Mouse (Mus musculus) midbrain, embryonic 12.5 days (tissue): Measurements from ENCODE around the gene Olfr98. TPM values are rescaled to one million over a fixed set of nuclear protein-coding genes. Genes with fewer than 3 reads are reported as not detected.
A peak's percentile ranks its signal among the peaks of the same experiment; 100 is the strongest.

Experiments used
- ATAC-seq: fragments of 200-750 bp; cut with Nextera tagmentation; 2 replicates; pipeline ENCODE4 v1.8.0; 2017; ENCODE audit warnings: low read depth, moderate TSS enrichment, moderate library complexity; ENCODE audit not compliant: low FRiP score
- H3K27ac ChIP-seq: fragments of 300-500 bp; sonication (generic); replicated peaks from 2 replicates; pipeline ENCODE4 v1.5.1; 2016; ENCODE audit warnings: mild to moderate bottlenecking
- H3K27me3 ChIP-seq: fragments of 300-500 bp; sonication (generic); 2 replicates; pipeline ENCODE4 v1.6.1; 2016; ENCODE audit warnings: mild to moderate bottlenecking
- H3K36me3 ChIP-seq: fragments of 300-500 bp; sonication (generic); 2 replicates; pipeline ENCODE4 v1.6.1; 2016
- H3K4me1 ChIP-seq: fragments of 300-500 bp; sonication (generic); 2 replicates; pipeline ENCODE4 v1.6.1; 2016
- H3K4me2 ChIP-seq: fragments of 300-500 bp; sonication (generic); replicated peaks from 2 replicates; pipeline ENCODE4 v1.6.1; 2016; ENCODE audit warnings: mild to moderate bottlenecking, moderate library complexity
- H3K4me3 ChIP-seq: fragments of 300-500 bp; sonication (generic); 2 replicates; pipeline ENCODE4 v1.5.1; 2016; ENCODE audit warnings: mild to moderate bottlenecking
- H3K9ac ChIP-seq: fragments of 300-500 bp; sonication (generic); replicated peaks from 2 replicates; pipeline ENCODE4 v1.6.1; 2016; ENCODE audit warnings: mild to moderate bottlenecking, moderate library complexity
- H3K9me3 ChIP-seq: fragments of 300-500 bp; sonication (generic); 2 replicates; pipeline ENCODE4 v1.6.1; 2016; ENCODE audit warnings: mild to moderate bottlenecking
- WGBS: fragments of 180-500 bp; shearing (Covaris S2); methylation state at CpG from one replicate; pipeline ENCODE4 v1.1.7; 2016; 5-methylcytosine and 5-hydroxymethylcytosine counted together
- polyA plus RNA-seq: library from polyadenylated mRNA; unstranded; fragments of >200 nt; fragmentation: Nextera tagmentation; extraction: Ambion mirVana; gene quantifications from 2 replicates; pipeline ENCODE4 v1.2.1, GENCODE M21; 2016

Olfr98 gene
- not detected in 2 replicates for polyA plus RNA-seq

DNA sequence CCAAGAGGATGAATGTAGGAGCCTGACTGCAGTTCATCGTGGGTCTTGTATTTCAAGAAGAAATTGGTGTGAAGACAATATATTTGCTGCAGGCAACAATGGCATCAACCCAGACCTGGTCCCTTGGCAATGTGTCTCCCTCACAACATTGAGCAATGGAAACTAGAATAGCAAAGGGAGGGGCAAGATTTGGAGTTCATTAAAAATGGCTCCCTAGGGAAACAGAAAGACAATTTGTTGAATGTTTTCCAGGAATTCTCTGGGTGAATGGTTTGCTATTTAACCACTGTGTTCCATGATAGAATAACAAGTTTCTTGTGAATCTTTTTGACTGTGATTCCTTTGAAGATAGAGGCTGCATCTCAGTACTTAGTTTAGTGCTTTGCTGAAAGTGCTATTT, at the start of gene Olfr98:
Gene Olfr98 (minus strand): TSS at position 124 of the 400 bp plus-strand sequence.
- Histone ChIP-seq H3K4me1 (no peaks in the 10 kb centered on the region), H3K9me3 (no peaks in the 10 kb centered on the region), H3K27ac (no peak within 1 kb of the TSS), H3K27me3 (no peaks in the 10 kb centered on the region), H3K4me2 (no peak within 1 kb of the TSS), H3K9ac (no peak within 1 kb of the TSS), H3K4me3 (no peak within 1 kb of the TSS), H3K36me3 (no peaks in the 10 kb centered on the region)
- 80% methylated on average over 1 of the region's 1 CpGs for WGBS
- no peak for ATAC-seq

DNA sequence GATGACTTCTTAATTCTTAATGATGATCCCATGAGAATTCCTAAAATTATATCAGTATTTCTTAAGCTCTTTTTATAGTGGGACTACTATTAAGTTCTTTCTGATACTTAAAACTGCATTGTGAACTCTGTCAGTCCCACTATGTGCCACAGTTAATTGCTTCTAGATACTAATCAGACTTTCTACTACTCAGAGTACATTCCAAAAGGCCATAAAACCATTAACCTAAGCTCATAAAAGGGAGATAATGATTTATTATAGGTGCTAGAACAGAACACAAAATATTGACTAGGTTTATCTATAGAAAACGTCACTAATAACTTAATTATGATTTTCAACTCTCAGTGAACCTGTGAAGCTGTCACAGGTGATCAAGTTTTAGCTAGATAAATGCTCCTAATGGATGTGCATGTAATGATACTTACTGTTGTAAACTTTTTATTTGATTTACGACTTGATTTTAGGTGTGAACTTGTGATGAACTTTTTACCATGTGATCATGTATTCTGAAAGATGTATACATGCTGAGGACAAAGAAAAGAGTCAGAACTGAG, 46.7 kb upstream of the Olfr98 start:
- 61% methylated on average over 2 of the region's 2 CpGs for WGBS
- Histone ChIP-seq H3K27me3 (no peaks in the 10 kb centered on the region), H3K4me1 (no peaks in the 10 kb centered on the region), H3K9me3 (no peaks in the 10 kb centered on the region), H3K27ac (no peak overlapping the region), H3K36me3 (no peaks in the 10 kb centered on the region), H3K4me3 (no peak overlapping the region), H3K9ac (no peak overlapping the region), H3K4me2 (no peak overlapping the region)
- ATAC-seq = no peak

DNA sequence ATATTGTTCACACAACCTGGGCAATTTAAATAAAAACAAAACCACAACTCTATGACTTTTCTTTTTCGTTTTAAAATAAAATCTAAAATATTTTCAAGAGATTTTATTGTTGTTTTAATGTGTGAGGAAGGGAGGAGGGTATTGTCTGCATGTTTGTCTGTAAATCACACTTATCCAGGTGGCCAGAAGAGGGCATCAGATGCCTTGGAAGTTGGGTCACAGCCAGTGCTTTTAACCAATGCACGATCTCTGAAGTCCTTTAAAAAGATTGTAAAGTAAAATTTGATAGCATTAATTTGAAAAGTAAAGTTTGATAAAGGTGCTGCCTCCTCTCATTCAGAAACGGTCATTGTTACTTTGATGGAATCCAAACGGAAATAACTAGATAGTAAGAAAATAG, 44.9 kb upstream of the Olfr98 start:
- Histone ChIP-seq H3K4me1 (no peaks in the 10 kb centered on the region), H3K9ac (no peak overlapping the region), H3K4me3 (no peak overlapping the region), H3K27ac (no peak overlapping the region), H3K36me3 (no peaks in the 10 kb centered on the region), H3K27me3 (no peaks in the 10 kb centered on the region), H3K4me2 (no peak overlapping the region), H3K9me3 (no peaks in the 10 kb centered on the region)
- ATAC-seq = no peak
- 41% methylated on average over 4 of the region's 4 CpGs for WGBS

DNA sequence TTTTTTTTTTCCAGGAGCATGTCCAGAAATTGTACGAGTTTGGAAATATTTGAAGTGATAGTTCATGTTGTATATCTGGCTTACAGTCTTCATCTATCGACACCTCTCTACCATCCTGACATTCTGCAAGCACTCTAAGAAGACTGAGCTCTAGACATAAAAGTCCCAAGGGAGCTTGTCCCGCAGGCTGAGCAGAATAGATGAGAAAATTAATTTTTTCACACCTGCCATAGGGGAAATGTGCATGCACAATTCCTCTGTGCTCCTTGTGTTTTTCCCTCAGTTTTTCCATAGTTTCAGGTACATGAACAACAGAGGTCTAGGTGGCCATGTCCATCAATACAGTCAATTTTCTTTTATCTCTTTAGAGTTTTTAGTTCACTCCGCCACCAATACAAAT, 40.7 kb upstream of the Olfr98 start, which contains the start of gene Olfr101:
Gene Olfr101 (minus strand): TSS at position 101 of the 400 bp plus-strand sequence.
- Histone ChIP-seq H3K27ac (no peak within 1 kb of the TSS), H3K9me3 (no peaks in the 10 kb centered on the region), H3K4me2 (no peak within 1 kb of the TSS), H3K4me1 (no peaks in the 10 kb centered on the region), H3K36me3 (no peaks in the 10 kb centered on the region), H3K4me3 (no peak within 1 kb of the TSS), H3K9ac (no peak within 1 kb of the TSS), H3K27me3 (no peaks in the 10 kb centered on the region)
- no peak for ATAC-seq
- 83% methylated on average over 4 of the region's 4 CpGs for WGBS

DNA sequence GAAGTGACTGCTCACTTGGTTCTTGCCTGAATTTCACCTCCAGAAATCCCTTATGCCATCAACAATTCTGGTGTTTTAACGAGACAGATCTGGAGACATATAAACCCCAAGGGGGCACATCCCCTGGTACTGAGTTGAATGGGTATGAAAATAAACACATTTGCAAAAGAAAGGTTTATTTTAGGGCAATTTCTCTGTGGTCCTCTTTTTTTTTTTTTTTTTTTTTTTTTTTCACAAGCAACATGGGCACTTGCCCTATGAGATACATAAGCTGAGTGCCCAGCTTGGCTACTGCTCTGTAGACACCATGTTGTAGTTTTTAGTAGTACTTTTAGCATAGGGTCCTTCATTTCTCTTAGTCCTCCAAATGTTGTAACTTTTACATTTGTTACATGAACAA, 19.8 kb upstream of the Olfr98 start, which contains the start of gene Olfr99:
Gene Olfr99 (minus strand): TSS at position 101 of the 400 bp plus-strand sequence.
- Histone ChIP-seq H3K4me3 (no peak within 1 kb of the TSS), H3K36me3 (no peaks in the 10 kb centered on the region), H3K4me2 (no peak within 1 kb of the TSS), H3K9me3 (no peaks in the 10 kb centered on the region), H3K4me1 (no peaks in the 10 kb centered on the region), H3K27ac (no peak within 1 kb of the TSS), H3K9ac (no peak within 1 kb of the TSS), H3K27me3 (no peaks in the 10 kb centered on the region)
- no peak for ATAC-seq
- WGBS = 74% methylated on average over 1 of the region's 1 CpGs

DNA sequence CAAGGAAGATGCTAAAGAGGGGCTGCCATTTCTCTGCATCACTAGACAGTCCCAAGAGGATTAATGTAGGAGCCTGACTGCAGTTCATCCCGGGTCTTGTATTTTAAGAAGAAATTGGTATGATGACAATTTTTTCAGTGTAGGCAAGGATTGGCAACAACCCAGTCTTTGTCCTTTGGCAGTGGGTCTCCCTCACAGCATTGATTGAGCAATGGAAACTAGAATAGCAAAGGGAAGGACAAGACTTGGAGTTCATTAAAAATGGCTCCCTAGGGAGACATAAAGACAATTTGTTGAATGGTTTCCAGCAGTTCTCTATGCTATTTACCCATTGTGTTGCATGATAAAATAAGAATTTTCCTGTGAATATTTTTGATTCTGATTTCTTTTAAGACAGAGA, 16.8 kb upstream of the Olfr98 start:
- no peaks in the 10 kb centered on the region for H3K4me1 ChIP-seq
- H3K9me3 ChIP-seq = no peaks in the 10 kb centered on the region
- ATAC-seq = no peak
- H3K27ac ChIP-seq = no peak overlapping the region
- H3K4me2 ChIP-seq = no peak overlapping the region
- no peaks in the 10 kb centered on the region for H3K27me3 ChIP-seq
- no peak overlapping the region for H3K9ac ChIP-seq
- no peak overlapping the region for H3K4me3 ChIP-seq
- H3K36me3 ChIP-seq = no peaks in the 10 kb centered on the region
- WGBS = 82% methylated on average over 1 of the region's 1 CpGs

DNA sequence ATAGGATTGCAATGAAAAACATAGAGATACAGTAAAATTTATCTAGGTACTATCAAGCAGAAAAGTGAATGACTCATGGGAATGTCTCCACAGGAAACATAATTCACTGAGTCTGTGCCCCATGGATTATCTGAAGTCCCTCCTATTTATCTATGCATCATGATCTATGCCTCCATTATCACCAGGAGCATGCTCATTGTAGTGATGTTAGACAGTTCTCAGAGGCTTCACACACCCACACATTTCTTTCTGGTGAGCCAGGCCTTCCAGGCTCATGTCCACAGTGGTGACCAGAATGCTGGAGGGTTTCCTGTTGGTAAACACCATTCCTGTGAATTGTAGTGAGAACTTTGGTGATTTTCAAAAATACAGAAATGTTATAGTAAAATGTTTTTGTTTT, 13.0 kb upstream of the Olfr98 start:
- Histone ChIP-seq H3K9ac (no peak overlapping the region), H3K4me2 (no peak overlapping the region), H3K36me3 (no peaks in the 10 kb centered on the region), H3K4me1 (no peaks in the 10 kb centered on the region), H3K4me3 (no peak overlapping the region), H3K27me3 (no peaks in the 10 kb centered on the region), H3K9me3 (no peaks in the 10 kb centered on the region), H3K27ac (no peak overlapping the region)
- no peak for ATAC-seq

DNA sequence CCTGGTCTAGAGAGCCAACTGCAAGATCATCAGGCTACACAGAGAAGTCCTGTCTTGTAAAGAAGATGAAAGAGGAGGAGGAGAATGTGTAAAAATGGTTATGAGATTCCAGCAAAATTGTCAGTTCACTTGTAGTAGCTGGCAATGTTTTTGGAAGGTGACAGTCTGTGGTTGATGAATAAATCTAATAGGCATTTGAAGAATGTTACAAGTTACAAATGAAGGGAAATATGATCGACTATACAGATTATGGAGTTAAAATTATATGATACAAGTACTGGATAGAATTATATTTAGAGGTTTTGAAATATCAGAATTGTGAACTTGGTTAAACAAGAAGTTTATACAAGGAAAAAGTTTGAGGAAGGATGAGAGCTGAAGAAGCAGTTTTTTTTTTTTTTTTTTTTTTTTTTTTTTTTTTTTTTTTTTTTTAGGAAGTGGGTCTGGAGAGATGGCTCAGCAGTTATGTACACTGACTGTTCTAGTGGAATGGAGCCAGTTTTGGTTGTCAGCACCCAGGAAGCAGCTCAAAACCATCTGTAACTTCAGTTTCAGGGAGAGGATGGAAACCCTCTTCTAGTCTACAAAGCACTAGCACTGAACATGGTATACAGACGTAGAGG, 12.2 kb upstream of the Olfr98 start:
- H3K27me3 ChIP-seq = peaks cover 3% of the 10 kb centered on the region; the same call in 1 of the 2 replicates
- no peak for ATAC-seq
- no peaks in the 10 kb centered on the region for H3K36me3 ChIP-seq
- H3K27ac ChIP-seq = no peak overlapping the region
- H3K9ac ChIP-seq = no peak overlapping the region
- H3K4me2 ChIP-seq = no peak overlapping the region
- WGBS = 84% methylated on average over 2 of the region's 2 CpGs
- H3K4me3 ChIP-seq = no peak overlapping the region
- no peaks in the 10 kb centered on the region for H3K9me3 ChIP-seq
- H3K4me1 ChIP-seq = no peaks in the 10 kb centered on the region

DNA sequence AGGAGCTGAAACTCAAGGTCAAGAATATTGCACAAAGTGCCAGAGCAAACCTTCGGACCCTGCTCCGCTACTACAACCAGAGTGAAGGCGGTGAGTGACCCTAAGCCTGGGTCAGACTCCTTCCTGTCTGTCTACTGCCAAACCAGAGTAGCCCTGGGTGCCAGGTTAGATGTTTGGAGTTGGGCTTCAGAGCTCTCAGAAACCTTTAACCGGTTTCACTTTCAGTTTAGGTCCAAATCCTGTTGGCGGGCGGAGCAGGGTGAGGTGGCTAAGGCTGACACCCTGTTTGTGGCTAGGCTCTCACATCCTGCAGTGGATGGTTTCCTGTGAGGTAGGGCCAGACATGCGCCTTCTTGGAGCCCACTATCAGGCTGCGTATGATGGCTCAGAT, 7.1 kb upstream of the Olfr98 start:
- H3K9ac ChIP-seq = no peak overlapping the region
- 66% methylated on average over 8 of the region's 8 CpGs for WGBS
- no peak overlapping the region for H3K27ac ChIP-seq
- H3K4me1 ChIP-seq = no peaks in the 10 kb centered on the region
- peak overlapping the region; percentile 49 for H3K4me3 ChIP-seq
- no peaks in the 10 kb centered on the region for H3K9me3 ChIP-seq
- H3K36me3 ChIP-seq = no peaks in the 10 kb centered on the region
- ATAC-seq = peak; percentile 35; the same call in 1 of the 2 replicates
- H3K27me3 ChIP-seq = peaks cover 6% of the 10 kb centered on the region; the same call in 1 of the 2 replicates
- peak overlapping the region; percentile 76 for H3K4me2 ChIP-seq

DNA sequence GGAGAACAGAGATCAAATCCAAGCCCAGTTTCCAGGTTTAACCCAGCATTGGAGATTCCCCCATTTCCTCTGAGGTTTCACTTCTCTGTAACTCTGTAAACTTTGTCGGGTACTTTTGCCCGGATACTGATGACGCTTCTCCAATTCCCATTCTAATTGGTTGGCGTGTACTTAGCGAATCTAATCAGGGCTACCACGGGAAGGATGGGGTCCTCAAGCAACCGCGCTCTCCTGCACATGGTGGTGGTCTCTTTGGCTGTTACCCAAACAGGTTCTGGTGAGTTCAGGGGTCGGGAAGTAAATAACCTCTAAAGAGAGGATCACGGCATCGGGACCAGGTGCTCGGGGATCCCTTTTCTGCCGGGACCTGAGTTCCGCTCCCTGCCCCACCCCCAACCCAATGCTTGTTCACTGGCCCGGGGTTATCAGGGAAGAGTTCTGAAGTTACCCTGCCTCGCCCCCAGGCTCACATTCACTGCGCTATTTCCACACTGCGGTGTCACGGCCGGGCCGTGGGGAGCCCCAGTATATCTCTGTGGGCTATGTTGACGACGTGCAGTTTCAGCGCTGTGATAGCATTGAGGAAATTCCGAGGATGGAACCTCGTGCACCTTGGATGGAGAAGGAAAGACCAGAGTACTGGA, 6.6 kb upstream of the Olfr98 start, which contains the start of gene H2-M3:
Gene H2-M3 (plus strand): TSS at position 163 of the 644 bp plus-strand sequence.
- Histone ChIP-seq H3K9me3 (no peaks in the 10 kb centered on the region), H3K9ac (peak within 1 kb of the TSS; percentile 40; the same call in 1 of the 2 replicates), H3K27me3 (peaks cover 6% of the 10 kb centered on the region; the same call in 1 of the 2 replicates), H3K4me1 (no peaks in the 10 kb centered on the region), H3K4me3 (peak within 1 kb of the TSS; percentile 49), H3K36me3 (no peaks in the 10 kb centered on the region), H3K4me2 (peak within 1 kb of the TSS; percentile 76), H3K27ac (no peak within 1 kb of the TSS)
- 5% methylated on average over 26 of the region's 26 CpGs for WGBS
- ATAC-seq = peak; percentile 96

DNA sequence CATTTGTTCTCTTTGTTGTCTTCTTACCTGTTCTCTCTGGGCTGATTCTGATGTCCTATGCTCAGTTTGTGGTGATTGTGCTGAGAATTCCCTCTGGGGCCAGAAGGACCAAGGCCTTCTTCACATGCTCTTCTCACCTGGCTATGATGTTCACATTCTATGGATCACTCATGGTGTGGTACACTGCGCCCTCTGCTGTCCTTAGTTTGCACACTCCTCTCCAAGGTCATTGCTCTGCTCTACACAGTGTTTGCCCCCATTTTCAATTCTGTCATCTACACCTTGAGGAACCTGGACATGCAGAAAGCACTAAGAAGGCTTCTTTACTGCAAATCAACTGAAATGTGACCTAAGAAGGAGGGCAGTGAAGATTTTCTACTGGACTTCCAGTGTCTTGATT, 13.0 kb downstream of the Olfr98 start:
- H3K9me3 ChIP-seq = no peaks in the 10 kb centered on the region
- 4% methylated on average over 1 of the region's 1 CpGs for WGBS
- no peaks in the 10 kb centered on the region for H3K27me3 ChIP-seq
- no peak overlapping the region for H3K4me2 ChIP-seq
- no peak overlapping the region for H3K4me3 ChIP-seq
- no peak overlapping the region for H3K9ac ChIP-seq
- H3K27ac ChIP-seq = no peak overlapping the region
- no peaks in the 10 kb centered on the region for H3K36me3 ChIP-seq
- no peaks in the 10 kb centered on the region for H3K4me1 ChIP-seq
- no peak for ATAC-seq

DNA sequence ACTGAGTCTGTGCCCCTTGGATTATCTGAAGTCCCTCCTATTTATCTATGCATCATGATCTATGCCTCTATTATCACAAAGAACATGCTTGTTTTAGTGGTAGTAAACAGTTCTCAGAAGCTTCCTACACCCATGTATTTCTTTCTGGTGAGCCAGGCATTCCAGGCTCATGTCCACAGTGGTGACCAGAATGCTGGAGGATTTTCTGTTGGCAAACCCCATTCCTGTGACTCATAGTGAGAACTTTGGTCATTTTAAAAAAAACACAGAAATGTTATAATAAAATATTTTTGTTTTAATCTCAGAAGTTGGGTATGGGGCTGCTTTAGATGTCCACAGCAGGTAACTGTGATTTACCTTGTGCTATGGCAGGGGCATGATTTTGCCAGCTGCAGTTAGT, 14.1 kb downstream of the Olfr98 start:
- Histone ChIP-seq H3K4me3 (no peak overlapping the region), H3K9ac (no peak overlapping the region), H3K4me1 (no peaks in the 10 kb centered on the region), H3K4me2 (no peak overlapping the region), H3K27ac (no peak overlapping the region), H3K36me3 (no peaks in the 10 kb centered on the region), H3K9me3 (no peaks in the 10 kb centered on the region), H3K27me3 (no peaks in the 10 kb centered on the region)
- no peak for ATAC-seq
